Mouse (Mus musculus) olfactory bulb, adult 2 months (tissue): ENCODE measurements around the gene Npc2. TPM values are rescaled to one million over a fixed set of nuclear protein-coding genes. Genes with fewer than 3 reads are reported as not detected.

Experiments
- H3K27ac ChIP-seq: fragments of 200-500 bp; 2 replicates; pipeline ENCODE4 v1.5.1; 2012; ENCODE audit warnings: low read depth, low read length; ENCODE audit not compliant: insufficient read depth
- H3K4me1 ChIP-seq: fragments of 200-500 bp; 2 replicates; pipeline ENCODE4 v1.6.1; 2012; ENCODE audit warnings: low read length; ENCODE audit not compliant: control insufficient read depth, insufficient read depth
- H3K4me3 ChIP-seq: fragments of 200-500 bp; 2 replicates; pipeline ENCODE4 v1.5.1; 2012; ENCODE audit warnings: mild to moderate bottlenecking, low read depth, low read length, moderate library complexity; ENCODE audit not compliant: insufficient read depth
- CTCF ChIP-seq: fragments of 200-500 bp; IDR thresholded peaks from 2 replicates; pipeline ENCODE4 v1.5.1; 2012; ENCODE audit warnings: low read depth, mild to moderate bottlenecking, low read length, moderate library complexity; ENCODE audit not compliant: insufficient read depth
- POLR2A ChIP-seq: fragments of 200-500 bp; IDR thresholded peaks from 2 replicates; pipeline ENCODE4 v1.6.1; 2012; ENCODE audit warnings: mild to moderate bottlenecking, low read depth, low read length, moderate library complexity; ENCODE audit not compliant: insufficient read depth
- WGBS: fragments of 180-500 bp; shearing (Covaris S2); methylation state at CpG from one replicate; pipeline ENCODE4 v1.1.7; 2018; 5-methylcytosine and 5-hydroxymethylcytosine counted together
- polyA plus RNA-seq: library from polyadenylated mRNA; stranded (reverse); fragments of >200 nt; gene quantifications from 2 replicates; pipeline ENCODE4 v1.2.4, GENCODE M21; 2012; ENCODE audit warnings: low replicate concordance; ENCODE audit not compliant: missing spikeins, insufficient read depth, insufficient read length

The Npc2 gene
- polyA plus RNA-seq, 1 experiment, result not detected

DNA sequence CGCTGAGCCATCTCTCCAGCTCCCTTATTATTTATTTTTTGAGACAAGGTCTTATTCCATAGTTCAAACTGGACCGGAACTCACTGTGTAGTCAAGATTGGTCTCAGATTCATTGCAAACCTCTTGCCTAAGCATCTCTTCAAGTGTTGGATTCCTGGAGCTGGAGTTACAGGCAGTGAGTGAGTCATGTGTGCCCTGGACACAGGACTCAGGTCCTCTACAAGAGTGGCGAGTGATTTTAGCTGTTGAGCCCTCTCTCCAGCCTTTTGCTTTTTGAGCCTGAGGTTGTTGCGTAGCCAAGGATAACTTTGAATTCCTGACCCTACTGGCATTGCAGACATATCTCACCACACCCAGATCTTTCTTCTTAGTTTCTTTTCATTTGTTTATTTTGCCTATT is 27.3 kb downstream of the Npc2 start:
- WGBS, result 85% methylated on average over 4 of the region's 4 CpGs
- Histone ChIP-seq H3K4me3 (no peak overlapping the region), H3K4me1 (no peaks in the 10 kb centered on the region), H3K27ac (no peak overlapping the region)
- TF ChIP-seq POLR2A, result no peak
- TF ChIP-seq CTCF, result no peak

DNA sequence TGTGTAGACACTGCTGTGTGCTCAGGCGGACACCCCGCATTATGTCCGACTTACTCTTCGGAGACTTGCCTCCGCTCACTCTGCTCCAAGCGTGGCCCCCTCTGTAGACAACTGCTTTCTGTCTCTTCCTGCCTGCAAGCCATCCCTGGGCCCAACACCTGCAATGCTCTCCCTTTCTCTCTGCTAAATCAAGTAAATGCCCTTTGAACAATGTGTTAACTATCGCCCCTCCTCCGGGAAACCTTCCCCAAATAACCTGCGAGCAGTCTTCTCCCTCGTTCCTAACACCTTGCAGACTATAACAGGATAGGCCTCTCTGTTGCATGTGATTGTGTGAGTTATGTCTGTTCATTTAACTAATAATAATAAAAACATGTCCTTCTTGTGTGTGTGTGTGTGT is 29.5 kb downstream of the Npc2 start:
- WGBS, result 86% methylated on average over 10 of the region's 10 CpGs
- no peak overlapping the region for H3K27ac ChIP-seq
- TF ChIP-seq POLR2A, result no peak
- TF ChIP-seq CTCF, result no peak

DNA sequence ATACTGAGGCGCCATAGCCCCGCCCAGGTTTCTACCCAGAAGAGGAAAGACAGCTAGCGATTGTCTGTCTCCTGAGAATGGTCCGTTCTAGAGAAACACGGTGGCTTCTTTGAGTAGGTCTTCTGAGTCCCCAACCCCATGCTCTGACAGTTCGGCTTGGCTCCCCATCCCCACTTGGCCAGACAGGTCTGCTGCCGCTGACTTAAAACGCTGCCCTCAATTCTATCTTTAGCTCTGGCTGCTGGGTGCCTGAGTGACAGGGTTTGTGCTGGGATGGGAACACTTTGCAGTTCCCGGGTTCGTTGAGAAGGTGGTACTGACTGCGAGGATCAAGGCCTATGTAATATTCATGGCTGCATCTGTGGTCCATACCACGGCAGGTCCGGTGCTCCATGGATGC is 39.6 kb downstream of the Npc2 start:
- 70% methylated on average over 13 of the region's 13 CpGs for WGBS
- Histone ChIP-seq H3K4me1 (no peaks in the 10 kb centered on the region; the same call in 1 of the 2 replicates), H3K4me3 (no peak overlapping the region), H3K27ac (no peak overlapping the region)
- TF ChIP-seq CTCF (no peak), POLR2A (no peak)

More for the DNA sequence above, 29.5 kb downstream of the Npc2 start:
- Histone ChIP-seq H3K4me1 (no peaks in the 10 kb centered on the region), H3K4me3 (no peak overlapping the region)

DNA sequence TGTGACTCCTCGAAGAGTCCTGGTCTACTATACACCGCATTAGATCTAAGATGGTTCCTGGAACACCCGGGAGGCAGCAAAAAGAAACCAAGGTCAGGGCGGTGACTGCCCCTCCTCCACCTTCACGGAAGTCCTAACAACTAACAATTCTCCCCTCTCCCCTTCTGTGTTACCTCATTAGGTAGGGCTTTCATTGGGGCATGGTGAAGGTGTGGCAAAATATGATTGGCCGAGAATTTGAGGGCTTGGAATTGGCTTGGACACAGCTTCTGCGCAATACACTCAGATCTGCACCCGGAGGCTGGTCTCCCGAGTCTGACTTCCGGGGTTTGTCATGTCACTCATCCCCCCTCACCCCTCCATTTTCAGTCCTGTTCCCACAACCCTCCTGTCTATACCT is 44.5 kb downstream of the Npc2 start:
- H3K4me1 ChIP-seq, result peaks cover 4% of the 10 kb centered on the region; the same call in 1 of the 2 replicates
- H3K4me3 ChIP-seq, result no peak overlapping the region
- 92% methylated on average over 10 of the region's 10 CpGs for WGBS
- H3K27ac ChIP-seq, result no peak overlapping the region
- no peak for TF ChIP-seq CTCF
- TF ChIP-seq POLR2A, result no peak

DNA sequence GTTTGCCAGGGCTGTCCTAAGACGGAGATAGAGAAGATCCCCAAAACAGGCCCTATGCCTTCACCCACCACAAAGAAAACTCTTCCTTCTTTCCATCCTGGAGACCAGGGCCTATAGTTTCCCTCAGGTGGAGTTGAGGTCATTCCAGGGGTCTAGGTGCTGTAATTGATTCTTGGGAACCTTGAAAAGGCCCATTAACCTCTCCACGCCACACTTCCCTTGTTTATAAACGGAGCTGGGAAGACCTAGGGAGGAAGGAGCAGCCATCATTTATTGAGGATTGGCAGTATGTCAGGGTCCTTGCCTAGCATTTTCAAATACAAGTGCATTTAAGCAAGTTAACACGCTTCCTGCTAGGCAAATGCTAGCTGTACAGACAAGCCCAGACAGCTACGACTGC is 45.5 kb downstream of the Npc2 start:
- WGBS, result 78% methylated on average over 5 of the region's 5 CpGs
- Histone ChIP-seq H3K4me1 (0 out of 2 replicates have a peak, but pooled peaks cover 4% of the 10 kb centered on the region), H3K4me3 (no peak overlapping the region), H3K27ac (no peak overlapping the region)
- TF ChIP-seq POLR2A (no peak), CTCF (no peak)

DNA sequence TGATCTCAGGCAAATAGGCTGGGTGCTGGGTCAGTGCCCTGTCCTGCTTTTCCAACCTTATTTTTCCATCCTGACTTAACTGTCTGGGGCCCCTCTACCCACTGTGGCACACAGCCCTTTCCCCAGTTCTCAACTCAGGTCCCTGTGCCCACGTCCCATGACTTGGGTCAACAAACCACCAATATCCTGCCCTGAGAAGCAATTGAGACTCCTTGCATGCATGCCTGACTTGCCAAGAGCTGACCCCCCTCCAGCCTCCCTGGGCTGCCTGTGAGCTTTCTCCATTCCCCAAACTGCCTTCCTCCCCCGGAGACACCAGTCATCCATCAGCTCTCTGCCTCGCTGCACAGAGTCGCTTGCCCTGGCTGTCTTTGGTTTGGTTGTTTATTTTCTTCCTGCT is 46.0 kb downstream of the Npc2 start:
- WGBS, result 69% methylated on average over 4 of the region's 4 CpGs
- H3K27ac ChIP-seq, result no peak overlapping the region
- TF ChIP-seq POLR2A (no peak), CTCF (no peak)
- H3K4me3 ChIP-seq, result no peak overlapping the region
- 0 out of 2 replicates have a peak, but pooled peaks cover 4% of the 10 kb centered on the region for H3K4me1 ChIP-seq

DNA sequence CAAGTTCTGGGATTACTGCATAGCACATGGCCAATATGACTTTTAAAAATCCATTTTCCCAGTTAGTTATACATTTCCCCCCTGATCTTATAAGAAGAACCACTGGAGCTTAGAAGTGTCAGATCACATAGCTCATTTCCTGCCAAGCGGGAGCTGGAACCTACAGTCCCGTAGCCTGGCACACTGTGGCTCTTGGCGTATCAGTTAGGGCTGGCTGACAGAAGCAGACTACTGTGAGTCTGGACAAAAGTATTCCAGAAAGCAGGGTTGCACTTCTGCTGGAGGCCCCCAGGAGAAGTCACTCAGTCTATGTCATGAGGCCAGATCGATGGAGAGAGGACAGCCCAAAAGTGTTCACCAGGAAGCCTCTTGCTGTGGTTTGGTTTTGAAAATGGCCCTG is 46.6 kb downstream of the Npc2 start:
- no peak for TF ChIP-seq POLR2A
- TF ChIP-seq CTCF, result no peak
- Histone ChIP-seq H3K4me3 (no peak overlapping the region), H3K4me1 (0 out of 2 replicates have a peak, but pooled peaks cover 4% of the 10 kb centered on the region), H3K27ac (no peak overlapping the region)
- WGBS, result 86% methylated on average over 4 of the region's 4 CpGs

DNA sequence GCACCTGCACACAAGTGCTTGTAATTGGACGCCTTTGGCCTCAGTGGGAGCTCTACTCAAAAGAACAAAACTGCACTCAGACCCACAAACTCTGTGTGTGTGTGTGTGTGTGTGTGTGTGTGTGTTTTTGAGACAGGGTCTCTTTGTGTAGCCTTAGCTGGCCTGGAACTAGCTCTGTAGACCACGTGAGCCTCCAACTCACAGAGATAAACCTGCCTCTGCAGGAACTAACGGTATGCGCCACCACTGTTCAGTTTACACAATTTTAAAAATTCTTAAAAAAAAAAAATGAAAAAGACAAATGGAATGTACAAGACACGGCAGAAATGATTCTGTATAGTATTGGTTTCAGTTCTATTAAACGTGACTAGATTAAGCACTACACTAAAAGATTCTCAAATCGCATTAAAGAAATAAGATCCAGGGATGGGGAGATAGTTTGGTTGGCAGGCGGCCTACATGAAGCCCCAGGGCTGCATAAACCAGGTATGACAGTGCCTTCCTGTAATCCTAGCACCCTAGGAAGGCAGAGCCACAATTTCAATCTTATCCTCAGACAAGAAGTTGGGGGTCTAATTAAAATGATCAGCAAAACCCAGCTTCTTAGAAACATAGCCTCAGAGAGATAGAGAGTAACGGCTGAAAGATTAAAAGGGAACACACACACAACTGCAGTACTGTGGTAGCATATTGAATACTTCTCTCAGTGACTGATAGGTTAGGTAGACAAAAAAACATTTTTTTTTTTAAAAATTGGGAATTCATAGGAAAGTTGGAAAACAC is 54.3 kb downstream of the Npc2 start:
- TF ChIP-seq CTCF (no peak), POLR2A (no peak)
- no peak overlapping the region for H3K27ac ChIP-seq
- WGBS, result 92% methylated on average over 9 of the region's 9 CpGs
- no peak overlapping the region for H3K4me3 ChIP-seq
- H3K4me1 ChIP-seq, result peaks cover 4% of the 10 kb centered on the region; the same call in 1 of the 2 replicates

DNA sequence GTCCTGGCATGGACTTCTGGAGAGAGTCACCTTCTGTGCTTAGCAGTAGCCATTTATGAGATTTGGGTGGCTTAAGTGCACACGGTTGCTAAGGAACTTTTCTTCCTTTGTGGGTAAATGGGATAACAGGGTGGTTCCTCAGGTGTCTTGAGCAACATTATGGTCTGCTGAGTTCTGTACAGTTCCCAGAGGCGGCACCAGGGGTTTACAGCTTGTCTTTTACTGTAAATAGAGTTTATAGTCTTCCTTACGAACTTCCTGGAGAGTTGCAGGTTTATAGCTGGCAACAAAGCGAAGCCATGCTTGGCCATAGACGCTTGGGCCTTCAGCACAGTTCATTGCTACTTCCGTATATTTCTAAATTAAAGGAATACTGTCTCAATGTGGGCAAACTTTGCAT is 58.4 kb downstream of the Npc2 start:
- H3K27ac ChIP-seq, result no peak overlapping the region
- WGBS, result 89% methylated on average over 6 of the region's 6 CpGs
- no peak overlapping the region for H3K4me3 ChIP-seq
- peaks cover 4% of the 10 kb centered on the region; the same call in 1 of the 2 replicates for H3K4me1 ChIP-seq
- TF ChIP-seq POLR2A (no peak), CTCF (no peak)

DNA sequence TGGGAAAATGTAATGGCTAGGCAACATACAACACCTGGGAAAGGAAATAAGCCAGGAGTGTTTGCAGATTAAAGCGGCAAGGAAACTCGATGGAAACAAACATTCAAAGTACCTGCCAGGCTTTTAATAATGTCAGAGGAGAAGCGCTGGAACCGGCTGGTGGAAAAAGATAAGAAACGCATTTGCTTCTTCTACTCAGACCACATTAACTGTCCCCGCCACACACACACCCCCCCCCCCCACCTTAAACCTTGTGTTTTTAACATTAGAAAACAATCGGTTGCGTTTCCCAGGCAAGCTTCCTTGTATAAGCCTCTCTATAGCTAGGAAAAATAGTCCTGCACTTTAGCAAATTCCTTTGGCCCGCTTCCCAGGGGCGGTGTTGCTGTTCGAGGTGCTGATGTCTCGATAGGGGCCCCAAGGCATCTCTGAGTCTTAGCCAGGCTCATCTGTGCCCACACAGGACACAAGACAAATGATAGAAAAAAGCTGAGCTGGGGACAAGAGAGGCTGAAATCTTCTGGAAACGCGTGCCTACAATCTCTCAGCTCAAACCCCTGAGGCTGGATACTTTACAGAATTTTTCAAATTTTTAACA is 63.0 kb downstream of the Npc2 start:
- no peaks in the 10 kb centered on the region for H3K4me1 ChIP-seq
- WGBS, result 46% methylated on average over 14 of the region's 14 CpGs
- TF ChIP-seq CTCF, result no peak
- no peak for TF ChIP-seq POLR2A
- no peak overlapping the region for H3K27ac ChIP-seq
- H3K4me3 ChIP-seq, result no peak overlapping the region
